Mouse (Mus musculus): Measurements from ENCODE around the gene Hmces. TPM values are rescaled to one million over a fixed set of nuclear protein-coding genes. Genes with fewer than 3 reads are reported as not detected.

Hmces gene
- polyA plus RNA-seq (2016; fragmentation: Nextera tagmentation; extraction: Ambion mirVana), result 37.2 and 42.1 TPM in 2 replicates

DNA sequence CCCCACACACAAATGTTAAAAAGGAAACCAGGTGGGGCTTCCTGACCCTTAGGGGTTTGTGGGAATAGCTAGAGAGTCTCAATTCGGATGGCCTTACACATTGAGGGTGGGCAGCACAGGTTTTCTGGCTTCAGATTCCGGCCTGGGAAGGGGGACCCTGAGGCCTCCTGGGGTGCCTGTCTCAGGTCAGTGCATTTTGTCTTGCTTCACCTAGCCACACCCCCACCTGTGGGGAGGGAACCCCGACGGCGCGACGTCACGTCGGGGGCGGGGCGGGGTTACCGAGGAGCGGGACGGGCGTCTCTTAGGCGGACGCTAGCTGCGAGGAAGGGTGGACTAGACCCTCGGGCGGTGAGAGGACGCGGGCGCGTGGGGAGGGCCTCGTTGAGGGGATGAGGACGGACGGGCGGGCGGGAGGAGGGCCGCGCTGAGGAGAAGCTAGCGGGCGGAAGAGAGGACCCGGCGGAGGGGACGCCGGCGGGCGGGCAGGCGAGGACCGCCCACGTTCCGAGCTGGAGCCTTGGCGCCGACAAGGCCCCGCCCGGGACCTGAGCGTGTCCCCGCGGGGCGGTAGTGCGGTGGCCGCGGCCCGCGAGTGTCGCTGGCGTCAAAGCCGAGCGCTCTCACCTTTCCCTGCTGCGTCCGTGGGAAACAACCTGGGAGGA is at the start of gene Hmces:
Hmces (plus strand) TSS at position 275 of the 665 bp plus-strand sequence.
- Histone ChIP-seq H3K9ac (replicated peaks) (peak within 1 kb of the TSS; percentile 87), H3K36me3 (peaks cover 62% of the 10 kb centered on the region)
- WGBS, result 2% methylated on average over 38 of the region's 62 CpGs

DNA sequence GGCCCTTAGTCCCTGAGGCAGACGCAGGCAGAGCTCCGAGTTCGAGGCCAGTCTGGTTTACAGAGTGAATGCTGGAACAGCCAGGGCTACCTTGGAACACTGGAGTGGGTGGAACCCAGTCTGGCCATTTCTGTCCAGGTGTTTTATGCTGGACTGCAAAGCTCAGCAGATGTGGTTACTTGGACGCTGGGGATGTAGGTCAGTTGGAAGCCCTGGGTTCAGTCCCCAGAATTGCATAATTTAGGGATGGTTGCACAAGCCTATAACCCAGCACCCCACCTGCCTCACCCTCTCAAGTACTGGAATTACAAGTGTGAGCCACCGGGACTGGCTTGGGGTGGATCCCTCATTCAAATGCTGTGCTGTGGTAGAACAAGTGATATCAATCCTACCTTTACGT is 47.5 kb upstream of the Hmces start:
- no peak overlapping the region for H3K27ac ChIP-seq (replicated peaks)
- no peak for ATAC-seq (ENCODE audit: low FRiP score, low read depth)
- H3K4me1 ChIP-seq, result no peaks in the 10 kb centered on the region
- H3K9ac ChIP-seq (replicated peaks), result no peak overlapping the region
- H3K9me3 ChIP-seq, result no peaks in the 10 kb centered on the region
- no peak overlapping the region for H3K4me2 ChIP-seq (replicated peaks)
- H3K4me3 ChIP-seq, result no peak overlapping the region
- 87% methylated on average over 6 of the region's 6 CpGs for WGBS
- H3K27me3 ChIP-seq, result no peaks in the 10 kb centered on the region
- no peaks in the 10 kb centered on the region for H3K36me3 ChIP-seq

More for the DNA sequence above, at the start of gene Hmces:
- Histone ChIP-seq H3K27me3 (no peaks in the 10 kb centered on the region), H3K4me2 (replicated peaks) (peak within 1 kb of the TSS; percentile 88), H3K4me3 (peak within 1 kb of the TSS; percentile 83), H3K4me1 (peaks cover 10% of the 10 kb centered on the region), H3K9me3 (no peaks in the 10 kb centered on the region), H3K27ac (replicated peaks) (peak within 1 kb of the TSS; percentile 80)
- ATAC-seq (ENCODE audit: low FRiP score, low read depth), result peak; percentile 86

DNA sequence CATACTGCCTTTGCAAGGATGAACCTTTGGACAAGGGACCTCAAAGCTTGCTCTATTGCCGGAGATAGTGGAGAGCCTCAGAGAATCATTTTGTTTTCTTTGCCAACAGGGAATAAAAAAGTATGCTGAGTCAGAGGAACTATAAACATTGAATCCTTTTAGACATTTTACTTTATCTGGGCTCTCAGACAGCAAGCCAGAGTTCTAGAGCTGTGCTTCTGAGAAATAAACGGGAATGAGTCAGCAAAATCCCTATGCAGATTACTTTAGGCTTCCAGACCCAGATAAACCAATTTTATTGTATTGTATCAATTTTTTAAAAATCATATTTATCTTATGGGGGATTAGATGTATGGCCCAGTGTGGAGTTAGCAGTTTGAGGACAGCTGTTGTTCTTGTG is 46.5 kb upstream of the Hmces start:
- Histone ChIP-seq H3K4me3 (no peak overlapping the region), H3K4me1 (no peaks in the 10 kb centered on the region), H3K9me3 (no peaks in the 10 kb centered on the region), H3K27me3 (no peaks in the 10 kb centered on the region), H3K27ac (replicated peaks) (no peak overlapping the region), H3K36me3 (no peaks in the 10 kb centered on the region), H3K4me2 (replicated peaks) (no peak overlapping the region), H3K9ac (replicated peaks) (no peak overlapping the region)
- no peak for ATAC-seq (ENCODE audit: low FRiP score, low read depth)
- 84% methylated on average over 2 of the region's 2 CpGs for WGBS

DNA sequence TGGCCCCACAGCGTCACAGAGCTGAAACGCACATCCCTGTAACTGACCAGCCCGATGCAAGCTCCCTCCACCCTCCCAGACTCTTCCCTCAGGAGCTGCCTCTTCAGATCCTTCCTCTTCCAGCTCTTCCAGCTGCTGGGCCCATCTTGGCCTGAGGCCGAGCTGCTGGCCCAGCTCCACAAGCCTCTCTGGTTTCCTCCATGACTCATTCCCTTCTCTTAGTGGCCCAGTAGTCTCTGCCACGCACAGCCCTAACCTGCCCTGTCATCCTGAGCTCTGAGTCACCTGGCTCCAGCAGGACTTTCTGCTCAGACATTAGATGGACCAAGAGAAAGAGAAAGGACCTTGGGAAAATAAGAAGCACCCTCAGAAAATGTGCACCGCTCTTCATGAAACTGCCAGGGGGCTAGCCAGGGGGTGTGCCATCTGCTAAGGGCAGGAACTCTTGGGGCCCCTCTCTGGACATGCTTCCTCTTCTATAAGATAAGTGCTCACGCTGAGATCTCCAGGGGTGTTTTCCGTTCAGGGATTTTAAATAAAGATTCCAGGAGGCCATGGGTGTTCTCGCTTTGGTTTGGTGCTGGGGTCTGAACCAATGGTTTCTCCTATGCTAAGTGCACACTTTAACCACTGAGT is 44.7 kb upstream of the Hmces start:
- Histone ChIP-seq H3K4me2 (replicated peaks) (no peak overlapping the region), H3K9ac (replicated peaks) (no peak overlapping the region), H3K4me1 (no peaks in the 10 kb centered on the region), H3K27ac (replicated peaks) (no peak overlapping the region), H3K4me3 (no peak overlapping the region), H3K36me3 (no peaks in the 10 kb centered on the region), H3K9me3 (no peaks in the 10 kb centered on the region), H3K27me3 (no peaks in the 10 kb centered on the region)
- no peak for ATAC-seq (ENCODE audit: low FRiP score, low read depth)
- 80% methylated on average over 9 of the region's 9 CpGs for WGBS

DNA sequence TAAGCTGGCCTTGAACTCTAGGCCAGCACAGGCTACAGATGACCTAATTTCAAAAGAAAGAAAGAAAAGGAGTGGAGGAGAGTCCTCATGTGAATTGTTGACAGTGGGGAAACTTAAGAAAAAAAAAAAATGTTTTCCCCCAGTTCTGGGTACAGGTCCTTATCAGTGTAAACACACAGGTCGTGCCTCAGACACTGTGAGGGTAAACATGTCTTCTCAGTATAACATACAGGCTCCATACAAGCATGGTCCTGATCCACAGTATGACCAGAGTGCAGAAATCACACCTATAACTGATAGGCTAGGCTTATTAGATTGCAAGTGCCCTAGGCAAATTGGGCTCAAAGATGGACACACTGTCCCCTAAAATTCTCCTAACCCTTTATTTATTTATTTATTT is 43.3 kb upstream of the Hmces start:
- no peak overlapping the region for H3K4me2 ChIP-seq (replicated peaks)
- H3K36me3 ChIP-seq, result no peaks in the 10 kb centered on the region
- 55% methylated on average over 1 of the region's 1 CpGs for WGBS
- H3K9me3 ChIP-seq, result no peaks in the 10 kb centered on the region
- no peak overlapping the region for H3K27ac ChIP-seq (replicated peaks)
- H3K4me1 ChIP-seq, result no peaks in the 10 kb centered on the region
- H3K27me3 ChIP-seq, result no peaks in the 10 kb centered on the region
- H3K4me3 ChIP-seq, result no peak overlapping the region
- H3K9ac ChIP-seq (replicated peaks), result no peak overlapping the region
- no peak for ATAC-seq (ENCODE audit: low FRiP score, low read depth)

DNA sequence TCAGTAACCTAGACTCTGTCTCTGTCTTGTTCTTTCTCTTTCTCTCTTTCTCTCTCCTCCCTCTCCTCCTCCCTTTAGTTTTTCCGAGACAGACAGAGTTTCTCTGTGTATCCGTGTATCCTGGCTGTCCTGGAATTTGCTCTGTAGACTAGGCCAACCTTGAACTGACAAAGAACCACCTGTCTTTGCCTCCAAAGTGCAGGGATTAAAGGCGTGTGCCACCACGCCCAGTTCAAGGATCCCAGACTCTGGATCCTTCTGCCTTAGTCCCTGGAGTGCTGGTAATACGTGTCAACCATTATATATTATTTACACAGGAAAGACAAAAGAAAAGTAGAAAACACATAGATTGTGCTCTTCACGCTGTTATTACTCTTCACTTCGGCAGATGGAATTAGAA is 42.5 kb upstream of the Hmces start:
- Histone ChIP-seq H3K4me3 (no peak overlapping the region), H3K4me1 (no peaks in the 10 kb centered on the region), H3K9ac (replicated peaks) (no peak overlapping the region), H3K27ac (replicated peaks) (no peak overlapping the region), H3K9me3 (no peaks in the 10 kb centered on the region), H3K36me3 (no peaks in the 10 kb centered on the region), H3K27me3 (no peaks in the 10 kb centered on the region), H3K4me2 (replicated peaks) (no peak overlapping the region)
- ATAC-seq (ENCODE audit: low FRiP score, low read depth), result no peak
- 90% methylated on average over 7 of the region's 7 CpGs for WGBS

DNA sequence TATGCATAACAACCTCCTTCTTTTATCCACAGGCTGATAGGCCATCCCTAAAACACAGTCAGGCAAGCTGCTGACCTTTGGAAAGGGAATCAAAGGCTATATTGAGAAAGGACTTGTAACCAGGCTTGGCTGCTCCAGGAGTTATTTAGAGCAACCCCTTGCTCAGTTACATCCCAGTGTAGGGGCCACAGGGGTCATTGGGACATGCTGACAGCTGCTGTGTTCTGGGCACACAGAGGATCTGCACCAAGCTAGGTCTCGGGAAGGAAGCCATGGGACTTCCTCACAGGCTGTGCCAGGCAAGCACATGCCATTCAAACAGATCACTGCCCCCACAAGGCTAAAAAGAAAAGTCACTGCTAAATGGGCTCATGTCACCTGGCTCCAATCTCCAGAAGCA is 40.6 kb upstream of the Hmces start:
- Histone ChIP-seq H3K27ac (replicated peaks) (no peak overlapping the region), H3K9ac (replicated peaks) (no peak overlapping the region), H3K4me2 (replicated peaks) (no peak overlapping the region), H3K4me1 (no peaks in the 10 kb centered on the region), H3K27me3 (no peaks in the 10 kb centered on the region), H3K4me3 (no peak overlapping the region), H3K9me3 (no peaks in the 10 kb centered on the region), H3K36me3 (no peaks in the 10 kb centered on the region)
- 71% methylated on average over 1 of the region's 1 CpGs for WGBS
- no peak for ATAC-seq (ENCODE audit: low FRiP score, low read depth)

DNA sequence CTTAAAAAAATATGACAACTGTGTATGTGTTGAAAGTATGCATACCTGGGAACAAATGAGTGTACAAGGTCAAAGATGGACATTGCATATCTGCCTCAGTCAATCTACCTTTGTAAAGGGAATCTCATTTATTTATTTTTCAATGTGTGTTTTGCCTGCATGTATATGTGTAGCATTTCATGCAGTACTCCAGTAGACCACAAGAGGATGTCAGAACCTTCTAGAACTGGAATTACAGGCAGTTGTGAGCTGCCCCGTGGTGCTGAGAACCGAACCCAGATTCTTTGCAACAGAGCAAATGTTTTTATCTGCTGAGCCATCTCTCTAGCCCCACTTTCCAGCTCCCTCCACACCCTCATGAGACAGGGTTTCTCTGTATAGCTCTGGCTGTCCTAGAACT is 39.8 kb upstream of the Hmces start:
- no peak overlapping the region for H3K4me2 ChIP-seq (replicated peaks)

DNA sequence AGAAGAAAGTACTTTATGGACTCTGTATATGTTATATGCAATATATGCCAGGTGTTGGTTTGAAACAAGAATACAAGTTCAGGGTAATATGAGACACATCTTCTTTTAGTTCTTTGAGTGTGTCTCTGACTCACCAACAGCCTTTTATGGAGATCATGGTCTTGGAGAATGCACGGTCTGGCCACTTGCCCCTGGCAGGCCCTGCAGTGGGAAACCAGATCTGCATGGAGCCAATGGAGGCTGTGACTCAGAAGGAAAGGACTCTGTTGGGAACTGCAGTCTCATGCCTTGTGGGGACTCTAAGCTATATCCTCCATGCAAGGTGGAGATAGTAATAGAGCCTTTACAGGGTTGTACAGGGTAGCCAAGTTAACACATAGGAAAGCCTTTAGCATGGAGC is 38.7 kb upstream of the Hmces start:
- Histone ChIP-seq H3K36me3 (no peaks in the 10 kb centered on the region), H3K4me1 (no peaks in the 10 kb centered on the region), H3K4me2 (replicated peaks) (no peak overlapping the region), H3K9me3 (no peaks in the 10 kb centered on the region), H3K4me3 (no peak overlapping the region), H3K27me3 (no peaks in the 10 kb centered on the region), H3K27ac (replicated peaks) (no peak overlapping the region), H3K9ac (replicated peaks) (no peak overlapping the region)
- ATAC-seq (ENCODE audit: low FRiP score, low read depth), result no peak
- WGBS, result 83% methylated on average over 1 of the region's 1 CpGs

More for the DNA sequence above, 39.8 kb upstream of the Hmces start:
- H3K27me3 ChIP-seq, result no peaks in the 10 kb centered on the region
- 87% methylated on average over 2 of the region's 2 CpGs for WGBS
- ATAC-seq (ENCODE audit: low FRiP score, low read depth), result no peak
- H3K9me3 ChIP-seq, result no peaks in the 10 kb centered on the region
- no peak overlapping the region for H3K9ac ChIP-seq (replicated peaks)
- H3K27ac ChIP-seq (replicated peaks), result no peak overlapping the region
- no peaks in the 10 kb centered on the region for H3K36me3 ChIP-seq
- no peak overlapping the region for H3K4me3 ChIP-seq
- H3K4me1 ChIP-seq, result no peaks in the 10 kb centered on the region

DNA sequence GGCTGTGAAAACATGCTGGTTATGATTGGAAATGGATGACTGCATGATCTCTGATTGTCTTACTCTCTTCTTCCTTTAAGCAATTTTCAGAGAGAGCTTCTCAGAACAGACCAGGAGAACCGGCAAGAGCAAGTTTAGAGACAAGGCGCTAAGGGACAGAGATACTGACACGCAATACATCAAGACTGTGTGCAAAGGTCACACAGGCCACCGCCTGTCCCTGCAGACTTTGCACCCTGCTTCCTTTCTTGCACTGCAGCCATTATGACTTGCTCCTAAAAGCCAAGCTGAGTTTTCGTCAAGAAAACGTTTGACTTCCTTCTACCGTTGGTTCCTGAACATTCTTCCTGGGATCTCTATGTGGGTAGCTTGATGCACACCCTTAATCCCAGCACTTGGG is 38.2 kb upstream of the Hmces start:
- no peak for ATAC-seq (ENCODE audit: low FRiP score, low read depth)

DNA sequence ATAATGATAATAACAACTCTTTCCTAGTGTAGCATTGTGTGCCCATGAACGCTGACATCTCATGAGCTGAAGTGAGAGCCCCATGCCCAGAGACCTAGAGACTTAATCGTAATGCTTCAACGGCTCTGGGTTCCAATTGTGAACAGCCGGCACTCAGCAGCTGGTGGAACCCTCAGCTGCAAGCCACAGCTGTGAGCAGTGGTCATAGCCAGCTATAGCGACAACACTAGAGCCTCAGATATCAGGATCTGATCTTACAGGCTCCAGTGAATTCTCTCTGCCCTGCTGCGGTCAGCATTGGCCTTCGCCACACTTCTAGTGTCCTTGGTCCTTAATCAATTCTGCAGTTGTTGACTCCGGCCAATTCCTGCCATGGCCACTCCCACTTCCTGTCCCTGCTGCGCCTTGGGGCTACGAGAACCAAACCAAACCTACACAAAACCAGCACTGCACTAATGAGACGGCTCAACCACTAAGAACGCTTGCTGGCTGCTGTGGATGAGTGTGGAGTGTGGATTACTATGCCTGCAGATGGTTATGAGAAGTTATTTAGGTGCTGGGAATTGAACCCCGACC is 37.6 kb upstream of the Hmces start:
- H3K9me3 ChIP-seq, result no peaks in the 10 kb centered on the region
- no peak overlapping the region for H3K9ac ChIP-seq (replicated peaks)
- no peak overlapping the region for H3K4me2 ChIP-seq (replicated peaks)
- 0 out of 2 replicates have a peak, but pooled peaks cover 3% of the 10 kb centered on the region for H3K27me3 ChIP-seq
- no peak overlapping the region for H3K27ac ChIP-seq (replicated peaks)
- WGBS, result 78% methylated on average over 13 of the region's 13 CpGs
- H3K4me1 ChIP-seq, result no peaks in the 10 kb centered on the region
- ATAC-seq (ENCODE audit: low FRiP score, low read depth), result no peak
- no peak overlapping the region for H3K4me3 ChIP-seq
- no peaks in the 10 kb centered on the region for H3K36me3 ChIP-seq

More for the DNA sequence above, 38.2 kb upstream of the Hmces start:
- Histone ChIP-seq H3K4me3 (no peak overlapping the region), H3K27me3 (0 out of 2 replicates have a peak, but pooled peaks cover 3% of the 10 kb centered on the region), H3K9me3 (no peaks in the 10 kb centered on the region), H3K9ac (replicated peaks) (no peak overlapping the region), H3K27ac (replicated peaks) (no peak overlapping the region), H3K4me2 (replicated peaks) (no peak overlapping the region), H3K36me3 (no peaks in the 10 kb centered on the region), H3K4me1 (no peaks in the 10 kb centered on the region)
- WGBS, result 92% methylated on average over 7 of the region's 7 CpGs

DNA sequence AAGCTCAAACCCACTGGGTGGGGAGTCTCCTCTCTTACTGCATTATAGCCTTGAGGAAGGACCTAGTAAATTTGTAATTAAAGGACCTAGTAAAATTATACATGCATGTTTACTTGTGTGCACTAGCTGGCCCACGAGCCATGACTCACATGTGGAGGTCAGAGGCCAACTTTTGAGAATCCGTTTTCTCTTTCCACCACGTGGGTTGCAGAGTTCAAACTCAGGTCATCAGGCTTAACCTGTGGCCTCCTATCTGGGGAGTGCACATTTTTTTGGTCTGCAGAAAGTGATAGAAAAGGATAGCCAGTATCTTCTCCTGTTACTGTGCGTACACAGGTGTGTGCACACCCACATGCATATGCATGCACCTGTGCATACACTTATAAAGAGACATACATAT is 34.7 kb upstream of the Hmces start:
- WGBS, result 44% methylated on average over 4 of the region's 4 CpGs
- H3K27me3 ChIP-seq, result 0 out of 2 replicates have a peak, but pooled peaks cover 3% of the 10 kb centered on the region
- no peaks in the 10 kb centered on the region for H3K9me3 ChIP-seq
- no peak overlapping the region for H3K4me3 ChIP-seq
- no peaks in the 10 kb centered on the region for H3K4me1 ChIP-seq
- H3K9ac ChIP-seq (replicated peaks), result no peak overlapping the region
- H3K4me2 ChIP-seq (replicated peaks), result no peak overlapping the region
- ATAC-seq (ENCODE audit: low FRiP score, low read depth), result no peak
- H3K27ac ChIP-seq (replicated peaks), result no peak overlapping the region
- H3K36me3 ChIP-seq, result no peaks in the 10 kb centered on the region
